Mouse (Mus musculus) adrenal gland, postnatal 36 days (tissue): ENCODE measurements around the gene Siah2. TPM values are rescaled to one million over a fixed set of nuclear protein-coding genes. Genes with fewer than 3 reads are reported as not detected.

Source experiments
- DNase-seq, 2 experiments: peaks; one replicate each; pipeline ENCODE4 v3.0.0; 2021; ENCODE audit warnings: mixed read lengths in 1 of 2
- long read RNA-seq, 2 experiments: library from polyadenylated mRNA; stranded (forward); transcript quantifications; one replicate each; pipeline ENCODE4 v2.0.0; 2021; ENCODE audit warnings: borderline sequencing depth in 2 of 2
- total RNA-seq, 2 experiments: library from RNA; stranded (reverse); gene quantifications; 2 replicates each; pipeline ENCODE4 v1.2.3; 2021

Gene Siah2
- total RNA-seq: 10 to 100 TPM; 29.5 to 30.1 TPM
- long read RNA-seq, experiment 1, transcript Siah2-201 (2 exons, 2,511 nt): major isoform, 42 of 45 reads
- long read RNA-seq, experiment 1, partial matches to known transcripts: 0 of 45 reads
- long read RNA-seq, experiment 1, other reads (novel, unspliced or antisense): 3 of 45 reads
- long read RNA-seq, experiment 2, transcript Siah2-201 (2 exons, 2,511 nt): major isoform, 8 of 8 reads
- long read RNA-seq, experiment 2, partial matches to known transcripts: 0 of 8 reads
- long read RNA-seq, experiment 2, other reads (novel, unspliced or antisense): 0 of 8 reads

DNA sequence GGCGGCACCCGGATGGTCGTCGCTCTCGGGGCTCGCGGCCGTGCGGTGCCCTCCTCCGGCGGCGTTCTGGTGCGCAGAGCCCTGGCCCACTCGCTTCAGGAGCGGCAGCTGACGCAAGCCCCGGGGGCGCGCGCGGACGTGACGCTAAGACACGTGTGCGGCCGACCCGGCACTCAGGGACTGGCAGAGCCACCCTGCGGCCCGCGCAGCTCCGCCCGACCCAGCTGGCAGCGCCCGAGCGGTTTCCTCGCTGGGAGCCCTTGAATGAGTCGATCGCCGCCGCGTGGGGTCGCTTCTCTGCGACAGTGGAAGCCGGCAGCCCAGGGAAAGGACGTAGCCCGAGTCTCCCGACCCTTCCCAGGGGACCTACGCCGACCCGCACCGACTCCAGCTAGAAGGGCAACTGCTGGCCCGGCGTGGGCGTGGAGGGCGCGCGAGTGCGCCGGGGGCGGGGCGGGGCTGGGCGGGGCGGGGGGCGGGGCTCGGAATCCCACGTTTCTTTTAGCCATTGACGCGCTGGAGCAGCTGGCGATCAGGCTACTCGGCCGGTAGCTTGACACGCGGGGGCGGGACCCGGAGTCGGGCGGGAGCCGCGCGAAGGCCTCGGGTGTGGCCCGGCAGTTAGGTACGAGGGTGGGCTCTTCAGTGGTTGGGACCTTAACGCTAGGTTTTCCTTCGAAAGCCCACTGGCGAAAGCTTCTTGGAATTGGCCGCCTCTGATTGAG lies at the start of gene Siah2:
Gene Siah2, minus strand, starts transcription at position 404 of the 725 bp plus-strand sequence.
- DNase-seq: peak; percentile 94 to 95

DNA sequence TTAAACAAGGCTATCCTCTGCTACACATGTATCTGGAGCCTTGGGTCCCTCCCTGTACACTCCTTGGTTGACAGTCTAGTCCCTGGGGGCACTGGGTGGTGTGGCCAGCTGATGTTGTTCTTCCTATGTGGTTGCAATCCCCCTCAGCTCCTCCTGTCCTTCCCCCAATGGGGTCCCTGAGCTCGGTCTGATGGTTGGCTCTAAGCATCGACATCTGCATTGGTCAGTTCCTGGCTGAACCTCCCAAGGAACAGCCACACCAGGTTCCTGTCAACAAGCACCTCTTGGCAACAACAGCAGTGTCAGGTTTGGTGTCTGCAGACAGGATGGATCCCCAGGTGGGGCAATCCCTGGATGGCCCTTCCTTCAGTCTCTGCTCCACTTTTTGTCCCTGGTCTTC lies 47.3 kb upstream of the Siah2 start:
- no peak for DNase-seq

DNA sequence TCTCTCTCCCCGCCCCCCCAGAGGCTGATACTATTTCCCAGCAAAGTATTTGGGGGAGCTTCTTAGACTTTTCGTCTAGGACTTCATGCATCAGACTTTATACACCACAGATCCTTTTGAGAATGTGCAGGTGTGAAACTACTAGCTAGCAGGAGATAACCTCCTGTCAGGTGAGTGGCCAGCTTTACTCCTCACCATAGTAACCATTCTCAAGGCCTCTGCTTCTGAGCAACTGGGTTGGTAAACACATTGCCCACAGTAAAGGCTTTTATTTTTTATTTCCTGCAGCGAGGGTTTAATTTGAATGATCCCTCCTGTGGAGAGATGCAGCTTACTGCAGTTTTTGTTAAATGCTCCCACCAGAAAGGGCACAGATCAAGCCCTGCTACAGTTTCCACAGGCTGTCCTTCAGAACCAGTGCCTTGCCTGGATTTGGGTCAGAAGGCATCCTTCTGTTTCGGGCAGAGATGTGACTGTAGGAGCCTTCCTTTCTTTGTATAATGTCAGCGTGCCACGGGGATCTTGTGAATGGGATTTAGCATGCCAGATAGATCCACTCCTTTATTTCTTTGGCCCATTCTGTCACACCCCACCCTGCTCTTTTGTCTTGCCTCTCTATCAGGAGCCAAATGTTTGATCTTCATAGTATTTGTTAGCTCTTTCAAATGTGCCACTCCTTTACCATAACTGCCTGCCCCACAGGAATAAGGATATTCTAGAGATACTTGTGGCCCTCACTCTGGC lies 46.3 kb upstream of the Siah2 start:
- no peak for DNase-seq

DNA sequence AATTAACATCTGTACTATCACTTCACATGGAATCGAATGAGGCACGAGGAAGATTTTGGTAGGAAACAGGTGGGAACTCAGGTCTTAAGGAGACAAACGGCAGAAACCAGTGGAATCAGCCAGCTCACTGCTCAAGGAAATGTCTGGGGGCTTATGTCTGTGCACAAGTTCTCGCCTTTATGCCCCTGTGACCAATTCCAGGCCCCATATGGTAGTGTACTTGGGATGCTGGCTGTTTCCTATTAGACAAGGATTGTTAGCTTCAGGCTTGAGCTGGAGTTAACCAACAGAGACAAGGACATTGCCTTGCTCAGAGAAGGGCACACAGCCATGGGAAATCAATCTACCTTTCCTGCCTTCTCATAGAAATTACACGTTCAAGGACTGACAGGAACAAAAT lies 39.3 kb upstream of the Siah2 start:
- DNase-seq: peak in 1 of 2 experiments; percentile 8

- DNase-seq: no peak
Measured at GRCm38 (mm10) chr3:58730580-58730979, 38.4 kb upstream of the Siah2 start.

- peak; percentile 31 to 38 for DNase-seq
Measured at GRCm38 (mm10) chr3:58729549-58729948, 37.3 kb upstream of the Siah2 start.

- DNase-seq: no peak
Measured at GRCm38 (mm10) chr3:58727601-58728000, 35.4 kb upstream of the Siah2 start.

DNA sequence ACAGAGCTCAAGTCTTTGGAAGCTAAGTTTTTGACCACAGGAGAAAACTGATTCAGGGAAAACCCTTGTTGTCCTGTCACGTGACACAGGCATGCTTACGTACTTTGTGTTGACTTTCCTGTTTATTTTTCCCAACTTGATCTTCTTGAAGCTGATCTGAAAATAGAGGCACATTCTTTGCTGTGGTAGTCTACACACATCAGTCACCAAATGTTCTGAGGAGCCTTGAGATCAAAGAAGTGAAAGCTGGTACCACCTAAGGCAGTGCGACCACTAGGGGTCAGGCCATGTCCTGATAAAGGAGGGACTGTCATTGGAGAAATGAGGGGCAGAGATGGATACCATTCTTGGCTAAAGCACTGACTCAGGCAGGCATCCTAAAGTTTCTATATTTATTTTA lies 34.8 kb upstream of the Siah2 start:
- peak; percentile 59 to 66 for DNase-seq

DNA sequence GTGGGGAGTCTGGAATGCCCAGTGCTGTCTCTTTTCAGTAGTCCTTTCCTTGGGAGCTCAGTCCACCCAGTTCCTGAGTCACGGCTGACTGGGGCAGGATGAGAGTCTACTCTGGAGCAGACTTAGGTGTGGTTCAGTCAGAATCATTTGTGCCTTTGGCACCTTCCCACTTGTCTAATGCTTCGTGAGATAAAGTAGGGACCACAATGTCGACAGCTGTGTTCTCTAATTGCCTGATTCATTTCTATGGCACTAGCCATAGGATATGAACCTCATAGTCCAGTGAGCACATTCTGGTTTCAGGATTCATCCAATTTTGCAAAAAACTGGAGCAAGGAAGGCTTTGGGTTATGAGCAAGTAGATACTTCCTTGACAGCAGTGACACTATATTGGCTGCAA lies 34.2 kb upstream of the Siah2 start:
- DNase-seq: no peak

- DNase-seq: no peak
Measured at GRCm38 (mm10) chr3:58724815-58725214, 32.6 kb upstream of the Siah2 start.

- DNase-seq: no peak
Measured at GRCm38 (mm10) chr3:58723656-58724055, 31.5 kb upstream of the Siah2 start.

DNA sequence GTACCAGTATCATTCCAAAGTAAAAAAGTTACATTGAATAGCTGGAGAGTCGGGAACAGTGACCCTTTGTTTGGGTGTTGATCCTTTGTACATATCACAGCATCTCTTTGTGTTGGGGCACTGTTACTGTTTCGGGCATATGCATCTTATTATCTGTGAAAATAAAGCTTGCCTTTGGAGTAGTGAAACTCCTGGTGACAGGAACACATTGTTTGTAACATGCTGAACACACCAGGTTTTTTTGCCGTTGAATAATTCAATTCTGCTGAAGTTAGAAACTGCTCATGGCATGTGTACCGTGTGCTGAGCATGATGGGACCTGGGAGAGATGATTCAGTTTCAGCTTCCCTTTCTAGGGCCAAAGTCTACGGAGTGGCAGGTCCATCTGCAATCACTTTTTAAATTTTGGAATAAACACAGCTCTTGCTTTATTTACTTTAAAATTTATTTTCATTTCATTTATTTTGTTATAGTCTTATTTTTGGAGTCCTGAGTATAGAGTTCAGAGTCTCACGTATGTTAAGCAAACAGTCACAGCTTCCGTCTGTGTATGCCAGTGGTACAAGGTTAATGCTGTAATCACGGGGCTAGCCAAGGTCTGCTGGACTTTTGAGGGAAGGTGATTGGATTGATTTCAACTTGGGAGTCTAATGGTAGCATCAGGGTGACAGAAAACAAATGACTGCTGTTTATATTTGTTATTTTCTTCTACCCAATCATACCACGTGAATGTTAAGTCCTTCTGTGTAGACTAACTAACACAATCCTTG lies 27.4 kb upstream of the Siah2 start:
- DNase-seq: peak; percentile 13 to 53

- DNase-seq: no peak
Measured at GRCm38 (mm10) chr3:58716705-58717104, 24.5 kb upstream of the Siah2 start.

DNA sequence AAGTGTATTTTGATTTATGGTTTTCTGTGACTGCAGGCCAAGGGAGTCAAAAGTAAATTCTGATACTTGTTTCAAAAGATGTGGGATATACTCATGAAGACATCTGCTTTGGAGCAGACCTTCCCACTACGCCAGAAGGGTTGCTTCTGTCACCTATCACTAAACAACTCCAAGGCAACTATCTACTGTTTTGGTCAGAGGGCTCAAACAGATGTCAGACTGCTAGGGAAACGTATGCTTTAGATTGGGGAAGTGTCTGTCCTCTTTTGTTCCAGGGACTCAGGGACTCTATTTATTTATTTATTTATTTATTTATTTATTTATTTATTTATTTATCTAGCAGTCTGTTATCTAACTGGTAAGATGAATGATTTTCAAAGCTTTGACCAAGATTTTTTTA lies 22.6 kb upstream of the Siah2 start:
- DNase-seq: no peak

DNA sequence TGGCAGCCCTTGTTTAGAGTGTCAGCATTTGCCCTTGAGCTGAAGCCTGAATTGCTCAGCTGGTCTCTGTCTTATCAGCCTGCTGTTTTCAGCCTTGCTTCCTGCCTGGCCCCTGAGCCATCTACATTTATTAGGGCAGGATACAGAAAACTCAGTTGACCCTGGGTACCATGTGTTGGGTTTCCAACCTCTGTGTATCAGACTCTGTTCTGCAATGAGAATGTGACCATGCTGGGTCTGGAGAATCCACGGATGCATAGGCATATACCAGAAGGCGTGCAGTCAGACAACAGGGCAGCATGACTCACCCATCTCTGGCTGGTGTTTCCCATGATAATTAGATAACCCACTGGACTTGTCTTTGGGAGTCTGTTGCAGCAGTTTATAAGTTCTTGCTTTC lies 21.8 kb upstream of the Siah2 start:
- DNase-seq: peak; percentile 27 to 28

DNA sequence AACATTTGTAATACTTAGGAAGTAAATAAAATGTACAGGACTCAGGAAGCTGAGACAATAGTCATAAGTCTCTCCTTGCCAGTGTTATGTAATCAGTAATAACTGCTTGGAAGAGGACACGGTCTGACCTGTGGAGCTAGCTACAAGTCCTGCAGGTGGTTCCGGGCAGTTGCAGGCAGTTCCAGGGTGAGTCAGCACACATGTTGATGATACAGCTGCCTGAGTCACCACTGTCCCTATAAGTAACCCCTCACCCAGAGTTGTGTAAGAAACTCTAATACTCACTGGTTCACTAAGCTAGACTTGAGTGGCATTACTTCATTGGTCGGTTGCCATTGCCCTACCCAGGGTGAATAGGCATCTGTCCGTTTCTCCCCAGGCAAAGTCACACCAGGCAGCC lies 21.0 kb upstream of the Siah2 start:
- peak; percentile 15 to 17 for DNase-seq

DNA sequence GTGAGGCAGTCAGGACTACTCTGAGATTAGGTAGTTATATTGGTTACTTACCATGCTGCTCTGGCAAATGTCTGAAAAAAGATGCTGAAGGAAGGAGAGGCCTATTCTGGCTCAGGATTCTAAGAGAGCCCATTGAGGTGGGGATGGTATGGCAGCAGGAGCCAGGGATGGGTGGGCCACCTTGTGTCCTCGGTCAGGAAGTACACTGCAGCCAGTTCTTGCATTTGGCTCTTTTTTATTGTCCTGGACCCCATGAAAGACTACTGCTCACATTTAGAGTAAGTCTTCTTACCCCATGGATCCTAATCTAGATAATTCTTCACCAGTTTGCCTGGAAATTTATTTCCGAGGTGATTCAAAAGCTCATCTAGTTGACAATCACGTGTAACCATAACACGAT lies 12.3 kb upstream of the Siah2 start:
- DNase-seq: no peak

GRCm38 (mm10) chr3:58703748-58704147 lies 11.5 kb upstream of the Siah2 start:
- no peak for DNase-seq

DNA sequence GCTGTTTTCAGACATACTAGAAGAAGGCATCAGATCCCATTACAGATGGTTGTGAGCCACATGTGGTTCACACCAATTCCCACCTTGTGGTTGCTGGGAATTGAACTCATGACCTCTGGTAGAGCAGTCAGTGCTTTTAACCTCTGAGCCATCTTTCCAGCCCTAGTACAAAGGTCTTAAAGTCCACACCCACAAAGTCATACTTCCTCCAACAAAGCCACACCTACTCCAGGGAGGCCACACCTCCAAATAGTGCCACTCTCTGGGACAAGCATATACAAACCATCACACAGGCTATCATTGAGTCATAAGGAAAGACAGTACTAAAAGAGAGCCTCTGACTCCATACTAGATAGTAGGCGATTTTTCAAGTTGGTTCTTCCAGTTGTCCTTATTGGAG lies 10.1 kb upstream of the Siah2 start:
- DNase-seq: no peak

GRCm38 (mm10) chr3:58701441-58701840 lies 9.2 kb upstream of the Siah2 start:
- no peak for DNase-seq

DNA sequence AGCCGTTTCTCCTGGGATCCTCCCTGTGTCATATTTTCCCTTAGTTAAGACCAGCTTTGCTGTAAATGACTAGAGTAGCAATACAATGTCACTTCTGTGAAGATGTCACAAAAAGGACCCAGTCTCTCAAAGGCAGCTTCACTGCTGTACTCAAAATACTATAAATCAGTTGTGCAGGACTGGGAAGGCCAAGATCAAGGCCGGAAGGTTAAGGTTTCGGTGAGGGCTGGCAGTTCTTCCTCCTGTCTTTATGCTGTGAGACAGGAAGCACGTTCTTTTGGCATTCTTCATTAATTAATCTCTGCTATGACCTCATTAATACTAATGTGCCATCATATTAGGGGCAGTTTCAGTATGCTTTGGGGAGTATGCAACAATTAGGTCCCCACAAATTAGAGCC lies 5.7 kb upstream of the Siah2 start:
- DNase-seq: peak; percentile 52 to 60

DNA sequence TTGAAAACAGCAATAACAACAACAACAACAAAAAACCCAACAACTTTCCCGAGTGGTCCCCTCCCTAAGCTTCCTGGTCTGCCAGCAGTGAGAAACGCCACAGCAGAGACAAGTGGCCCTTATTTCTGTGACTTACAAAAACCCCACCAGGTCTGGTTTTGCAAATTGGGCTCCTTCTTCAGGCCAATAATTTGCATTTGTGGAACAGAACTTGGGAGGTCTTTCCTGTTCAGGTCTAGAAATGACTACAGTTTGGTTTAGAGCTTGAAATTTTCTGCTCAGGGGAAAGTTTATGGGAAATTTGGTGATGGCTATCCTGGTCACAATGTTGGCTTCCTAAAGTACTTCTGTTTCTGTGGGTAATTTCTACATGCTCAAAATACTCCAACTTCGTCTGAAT lies 4.6 kb upstream of the Siah2 start:
- no peak for DNase-seq
